11 mouse cellular contexts compared by ENCODE assay signal in the genomic region with DNA sequence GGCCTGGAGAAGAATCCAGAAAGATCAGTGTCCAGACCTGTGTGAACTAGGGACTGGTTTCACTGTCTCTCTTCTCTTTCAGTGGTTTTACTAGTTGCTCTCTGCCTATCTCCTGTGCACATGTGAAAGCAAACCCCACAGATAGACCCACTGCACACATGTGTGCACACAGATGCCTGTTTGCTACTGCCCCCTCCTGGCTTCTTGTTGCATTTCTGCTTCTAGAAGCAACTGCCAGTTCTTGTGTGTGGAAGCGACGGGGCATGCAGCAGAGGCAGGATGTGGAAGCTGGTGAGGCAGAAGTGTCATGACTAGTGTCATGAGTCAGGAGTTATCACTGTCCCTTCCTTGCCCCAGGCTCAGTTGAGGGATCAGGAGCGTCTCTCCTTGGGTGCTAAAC. TPM values are rescaled to one million over a fixed set of nuclear protein-coding genes. Genes with fewer than 3 reads are reported as not detected.
DNase-seq lines count a peak whose midpoint lies in the region; ATAC-seq and TF ChIP-seq lines count a peak whose summit lies in the region.
"Had no signal": no experiment of that assay in that cellular context is flagged by ENCODE, and none has a peak within 500 bp of the region (broad histone marks: within the 10 kb centered on the region; RNA-seq: fewer than 3 reads in every experiment).

No protein-coding gene starts in this region.

- no peaks in the 10 kb centered on the region for H3K9me3 ChIP-seq in E14TG2a.4 (ENCODE audit: low read length)
- H3K9me3 ChIP-seq in midbrain, embryonic 11.5 days (ENCODE audit: control insufficient read depth, low read length): no peaks in the 10 kb centered on the region
- H3K9me3 ChIP-seq: stomach, embryonic 15.5 days had no signal

- WGBS in midbrain, embryonic 11.5 days: 69% methylated on average over 3 of the region's 3 CpGs

- no peak overlapping the region for H3K27ac ChIP-seq in layer of hippocampus, adult 2 months
- H3K27ac ChIP-seq in midbrain, embryonic 11.5 days (ENCODE audit: low read depth, low read length): no peak overlapping the region
- H3K27ac ChIP-seq: stomach, embryonic 15.5 days had no signal

- no peak overlapping the region for H3K9ac ChIP-seq in midbrain, embryonic 11.5 days (ENCODE audit: low read length)
- H3K9ac ChIP-seq: stomach, embryonic 15.5 days had no signal

- H3K4me2 ChIP-seq in midbrain, embryonic 11.5 days: no peak overlapping the region
- H3K4me2 ChIP-seq: stomach, embryonic 15.5 days had no signal

- peaks cover 20% of the 10 kb centered on the region for H3K4me1 ChIP-seq in E14TG2a.4 (replicated peaks; ENCODE audit: low read depth, low read length)
- H3K4me1 ChIP-seq in midbrain, embryonic 11.5 days (ENCODE audit: control insufficient read depth, insufficient read depth, low read length): no peaks in the 10 kb centered on the region
- H3K4me1 ChIP-seq: stomach, embryonic 15.5 days had no signal

- no peak overlapping the region for H3K4me3 ChIP-seq in layer of hippocampus, adult 2 months
- H3K4me3 ChIP-seq in E14TG2a.4 (replicated peaks; ENCODE audit: low read length): no peak overlapping the region
- H3K4me3 ChIP-seq in midbrain, embryonic 11.5 days (ENCODE audit: low read depth, low read length): no peak overlapping the region
- H3K4me3 ChIP-seq: erythroblast, embryonic 14.5 days; stomach, embryonic 15.5 days had no signal

- no peaks in the 10 kb centered on the region for H3K27me3 ChIP-seq in E14TG2a.4 (ENCODE audit: insufficient read depth, low read length)
- H3K27me3 ChIP-seq in midbrain, embryonic 11.5 days (ENCODE audit: control insufficient read depth, insufficient read depth, low read length): no peaks in the 10 kb centered on the region
- H3K27me3 ChIP-seq: stomach, embryonic 15.5 days had no signal

- DNase-seq in layer of hippocampus, adult 2 months (ENCODE audit: low spot score in 2 of 2): peak in 1 of 2 experiments; percentile 32
- DNase-seq in layer of hippocampus, postnatal 14 days (ENCODE audit: low spot score in 2 of 2): no peak
- DNase-seq in adrenal gland, postnatal 14 days: peak; percentile 66
- peak; percentile 44 to 67 for DNase-seq in natural killer cell, adult 2 months (ENCODE audit: low spot score in 2 of 2)
- DNase-seq in urinary bladder, postnatal 10 days (ENCODE audit: low spot score): no peak
- DNase-seq in midbrain, embryonic 11.5 days (ENCODE audit: low spot score, missing footprints): no peak

- peak; percentile 64 for ATAC-seq in inflammation-experienced regulatory T-cells, adult 6 months
- ATAC-seq in midbrain, embryonic 11.5 days (ENCODE audit: low FRiP score): no peak

- H3K36me3 ChIP-seq in E14TG2a.4 (ENCODE audit: insufficient read depth, low read length): peaks cover 72% of the 10 kb centered on the region
- H3K36me3 ChIP-seq in midbrain, embryonic 11.5 days (ENCODE audit: control insufficient read depth, insufficient read depth, low read length): peaks cover 12% of the 10 kb centered on the region

- peak; percentile 74 for TF ChIP-seq CTCF in layer of hippocampus, adult 2 months (conservative IDR thresholded peaks at IDR 0.05)
- peak; percentile 25; the same call in 1 of the 2 replicates for TF ChIP-seq CTCF in E14TG2a.4 (conservative IDR thresholded peaks at IDR 0.05; ENCODE audit: low read length)

RNA-seq across cellular contexts. Expression of gene Orm2, which starts 9.6 kb away (rescaled TPM):
- total RNA-seq in layer of hippocampus, adult 2 months (2021): not detected
- total RNA-seq in layer of hippocampus, postnatal 14 days (2021): not detected
- 1.1 and 1.9 TPM in 2 replicates for total RNA-seq in adrenal gland, postnatal 14 days (2021)
- polyA plus RNA-seq in inflammation-experienced regulatory T-cells, adult 6 months (2017; shearing (Covaris generic)): 1 to 10 TPM in 2 of 3 experiments, not detected in 1; 1.6 to 2.8 TPM
- polyA plus RNA-seq in midbrain, embryonic 11.5 days (2014; fragmentation: Nextera tagmentation; extraction: Ambion mirVana): not detected in 2 replicates
- polyA plus RNA-seq: erythroblast, embryonic 14.5 days; liver, embryonic 16.5 days; stomach, embryonic 15.5 days had no signal

RNA-seq across cellular contexts. Expression of gene Orm3, which starts 15.9 kb away (rescaled TPM):
- total RNA-seq in layer of hippocampus, adult 2 months (2021): not detected
- not detected for total RNA-seq in layer of hippocampus, postnatal 14 days (2021)
- total RNA-seq in adrenal gland, postnatal 14 days (2021): 6.6 and 8.0 TPM in 2 replicates
- 1 to 10 TPM in 1 of 3 experiments, under 1 TPM in 1, not detected in 1; 0.90 to 1.6 TPM for polyA plus RNA-seq in inflammation-experienced regulatory T-cells, adult 6 months (2017; shearing (Covaris generic))
- polyA plus RNA-seq in midbrain, embryonic 11.5 days (2014; fragmentation: Nextera tagmentation; extraction: Ambion mirVana): not detected in 2 replicates
- polyA plus RNA-seq: erythroblast, embryonic 14.5 days; liver, embryonic 16.5 days; stomach, embryonic 15.5 days had no signal

RNA-seq across cellular contexts. Expression of gene Orm1, which starts 27.5 kb away (rescaled TPM):
- not detected for total RNA-seq in layer of hippocampus, adult 2 months (2021)
- total RNA-seq in layer of hippocampus, postnatal 14 days (2021): not detected
- total RNA-seq in adrenal gland, postnatal 14 days (2021): 7.2 and 16.7 TPM in 2 replicates
- not detected for polyA plus RNA-seq in inflammation-experienced regulatory T-cells, adult 6 months (2017; shearing (Covaris generic))
- polyA plus RNA-seq in midbrain, embryonic 11.5 days (2014; fragmentation: Nextera tagmentation; extraction: Ambion mirVana): not detected in 2 replicates
- polyA plus RNA-seq: erythroblast, embryonic 14.5 days had no signal

RNA-seq across cellular contexts. Expression of gene Akna, which starts 31.3 kb away (rescaled TPM):
- total RNA-seq in layer of hippocampus, adult 2 months (2021): 1 to 10 TPM; 3.5 to 3.8 TPM
- 1 to 10 TPM; 4.4 to 4.6 TPM for total RNA-seq in layer of hippocampus, postnatal 14 days (2021)
- total RNA-seq in adrenal gland, postnatal 14 days (2021): 4.4 and 16.1 TPM in 2 replicates
- polyA plus RNA-seq in inflammation-experienced regulatory T-cells, adult 6 months (2017; shearing (Covaris generic)): 100 to 1,000 TPM in 2 of 3 experiments, 10 to 100 TPM in 1; 94.8 to 135 (median 102) TPM
- 7.0 and 9.1 TPM in 2 replicates for polyA plus RNA-seq in midbrain, embryonic 11.5 days (2014; fragmentation: Nextera tagmentation; extraction: Ambion mirVana)

Comparison
In these comparisons a context has a peak if more than half of its experiments do, and no peak if none do; other contexts are left out.
1. DNase-seq: peak in adrenal gland, postnatal 14 days (single experiment) and natural killer cell, adult 2 months (2 of 2); none in layer of hippocampus, postnatal 14 days (0 of 2), urinary bladder, postnatal 10 days (single experiment) and midbrain, embryonic 11.5 days (single experiment).